Mouse (Mus musculus) ES-E14 (cell line): ENCODE results near the gene Olfr785. TPM values are rescaled to one million over a fixed set of nuclear protein-coding genes. Genes with fewer than 3 reads are reported as not detected.
"Not testable (repeated sequence)": the region's sequence is repeated elsewhere in the genome, so short reads cannot be mapped to it uniquely, and the experiment has no call there.

Source experiments
- DNase-seq: peaks from one replicate; pipeline ENCODE4 v3.0.0-alpha.2; 2013; ENCODE audit warnings: low read depth, low spot score
- H3K27ac ChIP-seq: 2 replicates; pipeline ENCODE4 v1.5.1; 2012; ENCODE audit warnings: low read depth, mild to moderate bottlenecking, low read length, moderate library complexity, mixed read lengths; ENCODE audit not compliant: poor library complexity, insufficient read depth, severe bottlenecking
- H3K36me3 ChIP-seq: 2 replicates; pipeline ENCODE4 v1.6.1; 2012; ENCODE audit warnings: mild to moderate bottlenecking, low read length, moderate library complexity, mixed read lengths; ENCODE audit not compliant: control insufficient read depth, poor library complexity, insufficient read depth, severe bottlenecking
- H3K4me1 ChIP-seq, 2 experiments: fragments of 150-350 bp in 1 of 2; sonication (generic) in 1 of 2; 2 replicates each; pipeline ENCODE4 v1.6.1; 2012; ENCODE audit warnings: low read length in 2 of 2, mild to moderate bottlenecking in 1 of 2, mixed read lengths in 1 of 2; ENCODE audit not compliant: control insufficient read depth in 2 of 2, insufficient read depth in 2 of 2, poor library complexity in 1 of 2
- H3K4me3 ChIP-seq, 2 experiments: fragments of 150-350 bp in 1 of 2; sonication (generic) in 1 of 2; 2 replicates each; pipeline ENCODE4 v1.5.1; 2012; ENCODE audit warnings: low read length in 2 of 2, low read depth in 1 of 2, mild to moderate bottlenecking in 1 of 2, mixed read lengths in 1 of 2; ENCODE audit not compliant: insufficient read depth in 1 of 2, poor library complexity in 1 of 2, severe bottlenecking in 1 of 2
- H3K9ac ChIP-seq: 2 replicates; pipeline ENCODE4 v1.6.1; 2012; ENCODE audit warnings: low read depth, mild to moderate bottlenecking, low read length, mixed read lengths; ENCODE audit not compliant: poor library complexity, insufficient read depth, severe bottlenecking
- H3K9me3 ChIP-seq: fragments of 150-350 bp; sonication (generic); 2 replicates; pipeline ENCODE4 v1.6.1; 2012; ENCODE audit warnings: low read depth, mild to moderate bottlenecking, low read length; ENCODE audit not compliant: control insufficient read depth, insufficient read depth
- CHD2 ChIP-seq: IDR thresholded peaks from 2 replicates; pipeline ENCODE4 v1.6.1; 2014; ENCODE audit warnings: mild to moderate bottlenecking, low read depth, low read length, inconsistent platforms
- HCFC1 ChIP-seq: IDR thresholded peaks from 2 replicates; pipeline ENCODE4 v1.6.1; 2012; ENCODE audit warnings: low read length, inconsistent platforms, borderline replicate concordance; ENCODE audit not compliant: insufficient read depth
- MAFK ChIP-seq: IDR thresholded peaks from 2 replicates; pipeline ENCODE4 v1.6.1; 2014; ENCODE audit warnings: mild to moderate bottlenecking, low read depth, low read length, inconsistent platforms; ENCODE audit not compliant: insufficient read depth
- ZC3H11A ChIP-seq: IDR thresholded peaks from 2 replicates; pipeline ENCODE4 v1.6.1; 2012; ENCODE audit warnings: low read depth, mild to moderate bottlenecking, inconsistent platforms, low read length, borderline replicate concordance
- ZNF384 ChIP-seq: IDR thresholded peaks from 2 replicates; pipeline ENCODE4 v1.6.1; 2012; ENCODE audit warnings: low read depth, low read length, inconsistent platforms
- in situ Hi-C, 2 experiments: fragments of 600-800 bp; cut with MboI; formaldehyde crosslinking; loops; one replicate each; pipeline ENCODE4 v1.15.1; 2025; ENCODE audit warnings: low sequenced_read_pairs in 2 of 2, inconsistent platforms in 1 of 2; ENCODE audit not compliant: unreplicated experiment in 2 of 2
- total RNA-seq: library from RNA; depleted of rRNA; stranded (reverse); fragments of 300-350 nt; gene quantifications from 2 replicates; pipeline ENCODE4 v1.2.3, GENCODE M21; 2012; rRNA removed

Gene Olfr785
- not detected in 2 replicates for total RNA-seq

DNA sequence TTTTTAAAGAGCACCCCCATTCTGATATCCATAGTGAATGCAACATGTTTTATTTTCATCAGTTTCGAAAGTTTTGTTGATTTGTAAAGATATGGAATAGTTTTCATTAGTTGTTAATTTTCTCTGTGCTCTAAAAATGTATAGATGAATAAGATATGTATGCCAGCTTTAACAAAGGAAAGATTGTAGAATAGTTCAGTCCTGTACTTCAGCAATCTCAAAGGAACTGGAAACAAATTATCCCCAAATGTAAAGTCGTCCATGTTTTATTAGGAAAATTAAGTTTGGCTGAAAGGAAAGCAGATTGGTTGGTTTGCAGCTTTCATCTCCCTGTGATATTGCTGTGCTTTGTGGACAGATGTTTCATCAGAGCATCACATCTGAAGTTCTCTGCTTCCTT is at the start of gene Olfr785:
Gene Olfr785 (plus strand): TSS at position 301 of the 400 bp plus-strand sequence.
- Histone ChIP-seq H3K9me3 (no peaks in the 10 kb centered on the region), H3K4me3 (no peak within 1 kb of the TSS), H3K36me3 (no peaks in the 10 kb centered on the region), H3K4me1 (no peaks in the 10 kb centered on the region), H3K9ac (no peak within 1 kb of the TSS), H3K27ac (no peak within 1 kb of the TSS)
- no peak for DNase-seq
- no peak for TF ChIP-seq MAFK
- no peak for TF ChIP-seq HCFC1
- no peak for TF ChIP-seq CHD2
- no peak for TF ChIP-seq ZC3H11A
- no peak for TF ChIP-seq ZNF384
- in situ Hi-C loops, result no loop called here

DNA sequence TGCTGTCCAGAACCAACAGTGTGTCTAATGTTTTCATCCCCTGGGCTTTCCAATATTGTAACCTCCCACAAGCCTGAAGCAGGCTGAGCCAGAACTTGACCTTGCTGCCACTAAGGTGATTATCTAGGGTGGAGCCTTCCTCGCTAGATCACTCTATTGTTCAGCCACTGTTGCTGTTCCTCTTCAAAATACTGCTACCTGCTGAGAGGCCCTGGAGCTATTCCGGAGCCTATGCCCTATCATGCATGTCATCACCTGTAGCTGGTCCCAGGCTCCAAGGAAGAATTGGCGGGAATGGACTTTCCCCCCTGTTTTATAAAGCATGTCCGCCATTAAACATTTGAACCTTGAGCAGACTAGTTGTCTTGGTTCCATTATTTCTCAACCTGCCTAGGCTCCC is 48.7 kb upstream of the Olfr785 start:
- in situ Hi-C loops, result not testable (repeated sequence)

DNA sequence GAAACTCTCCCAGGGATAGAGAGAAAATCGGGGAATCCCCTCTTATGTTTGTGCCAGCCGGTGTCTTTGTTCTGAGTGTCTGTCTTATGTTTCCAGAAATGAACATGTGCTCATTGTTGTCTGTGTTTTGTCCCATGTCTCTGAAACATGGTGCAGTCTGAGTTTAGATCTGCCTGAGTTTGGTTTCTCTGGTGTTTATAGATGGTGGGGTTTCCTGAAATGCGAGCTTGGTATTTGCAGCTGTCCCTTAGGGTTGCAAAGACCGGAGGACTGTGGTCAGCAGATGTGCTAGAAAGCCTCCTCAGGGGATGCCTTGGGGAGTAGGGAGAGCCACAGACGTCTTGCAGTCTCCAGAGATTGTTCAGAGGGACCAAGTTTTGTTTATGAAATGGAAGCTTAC is 47.9 kb upstream of the Olfr785 start:
- Histone ChIP-seq H3K4me3 (no peak overlapping the region), H3K27ac (no peak overlapping the region), H3K9ac (no peak overlapping the region), H3K9me3 (no peaks in the 10 kb centered on the region; the same call in 1 of the 2 replicates), H3K36me3 (no peaks in the 10 kb centered on the region), H3K4me1 (no peaks in the 10 kb centered on the region)
- TF ChIP-seq HCFC1 (no peak), CHD2 (no peak), ZC3H11A (no peak), ZNF384 (no peak), MAFK (no peak)
- no peak for DNase-seq
- in situ Hi-C loops, result no loop called here

More for the DNA sequence above, 48.7 kb upstream of the Olfr785 start:
- not testable (repeated sequence) for H3K4me1 ChIP-seq, DNase-seq, H3K27ac ChIP-seq, H3K9me3 ChIP-seq, H3K36me3 ChIP-seq, H3K4me3 ChIP-seq, H3K9ac ChIP-seq

DNA sequence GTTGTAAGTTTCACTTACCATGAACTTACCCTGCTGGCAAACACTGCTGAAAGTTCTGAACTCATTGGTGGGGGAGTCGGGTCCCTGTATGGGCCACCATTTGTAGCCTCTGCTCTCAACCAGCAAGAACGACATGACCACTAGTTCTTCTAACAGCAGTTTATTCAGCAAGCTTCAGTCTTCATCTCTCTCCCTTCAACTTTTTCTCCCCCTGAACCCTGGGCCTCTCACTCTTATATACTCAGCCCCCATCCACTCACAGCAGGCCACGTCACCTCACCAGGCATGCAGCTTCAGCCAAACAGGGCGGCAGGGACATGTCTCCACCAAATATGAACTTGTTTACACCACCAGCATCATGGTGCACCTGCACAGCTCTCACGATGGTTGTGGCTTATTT is 31.2 kb upstream of the Olfr785 start:
- H3K4me3 ChIP-seq, H3K9me3 ChIP-seq, in situ Hi-C loops, H3K36me3 ChIP-seq, H3K9ac ChIP-seq, DNase-seq, H3K4me1 ChIP-seq, H3K27ac ChIP-seq: not testable (repeated sequence)

DNA sequence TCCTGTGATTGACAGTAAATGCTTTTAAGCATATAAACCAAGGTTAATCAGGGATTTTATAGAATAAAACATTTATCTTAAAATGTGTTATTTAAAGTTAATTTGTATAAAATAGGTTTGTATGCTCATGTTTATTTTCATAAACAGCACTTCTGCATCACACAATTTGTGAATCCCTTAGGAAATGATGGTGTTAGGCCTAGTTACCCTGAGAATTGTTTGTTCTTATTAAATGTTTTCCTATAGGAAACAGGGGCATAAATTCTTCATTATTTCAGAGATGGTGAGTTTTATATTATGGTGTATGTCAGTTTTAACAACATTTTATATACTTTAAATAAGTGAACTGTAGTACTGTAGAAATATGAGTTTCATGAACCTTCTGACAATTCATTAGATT is 21.4 kb upstream of the Olfr785 start, which contains the start of gene Olfr784:
Gene Olfr784 (plus strand): TSS at position 301 of the 400 bp plus-strand sequence.
- Histone ChIP-seq H3K27ac (no peak within 1 kb of the TSS), H3K9me3 (peaks cover 4% of the 10 kb centered on the region), H3K4me3 (no peak within 1 kb of the TSS), H3K9ac (no peak within 1 kb of the TSS), H3K36me3 (no peaks in the 10 kb centered on the region), H3K4me1 (no peaks in the 10 kb centered on the region)
- TF ChIP-seq MAFK, result no peak
- no peak for TF ChIP-seq CHD2
- TF ChIP-seq ZC3H11A, result no peak
- TF ChIP-seq HCFC1, result no peak
- no peak for TF ChIP-seq ZNF384
- in situ Hi-C loops, result no loop called here
- no peak for DNase-seq
